Mouse (Mus musculus): Measurements from ENCODE around the gene Uvrag. TPM values are rescaled to one million over a fixed set of nuclear protein-coding genes. Genes with fewer than 3 reads are reported as not detected.

Uvrag gene
- polyA plus RNA-seq, 1 experiment from 2014 or later = 16.7 TPM

GRCm38 (mm10) chr7:99025265-99025664 lies 115.7 kb downstream of the Uvrag start:
- Histone ChIP-seq H3K4me1 (peaks cover 11% of the 10 kb centered on the region; the same call in 1 of the 2 replicates), H3K4me3 (no peak overlapping the region), H3K9ac (no peak overlapping the region), H3K4me2 (no peak overlapping the region), H3K36me3 (no peaks in the 10 kb centered on the region), H3K27me3 (no peaks in the 10 kb centered on the region), H3K9me3 (no peaks in the 10 kb centered on the region), H3K27ac (no peak overlapping the region)
- ATAC-seq (ENCODE audit: insufficient number of reproducible peaks, low FRiP score, low TSS enrichment, low read depth) = no peak
- 71% methylated on average over 7 of the region's 7 CpGs for WGBS

GRCm38 (mm10) chr7:99024791-99025190 lies 116.2 kb downstream of the Uvrag start:
- Histone ChIP-seq H3K9me3 (no peaks in the 10 kb centered on the region), H3K4me2 (no peak overlapping the region), H3K27ac (no peak overlapping the region), H3K4me1 (peaks cover 14% of the 10 kb centered on the region; the same call in 1 of the 2 replicates), H3K36me3 (no peaks in the 10 kb centered on the region), H3K27me3 (no peaks in the 10 kb centered on the region), H3K9ac (no peak overlapping the region), H3K4me3 (no peak overlapping the region)
- ATAC-seq (ENCODE audit: insufficient number of reproducible peaks, low FRiP score, low TSS enrichment, low read depth) = no peak
- WGBS = 70% methylated on average over 6 of the region's 6 CpGs

GRCm38 (mm10) chr7:99023931-99024330 lies 117.0 kb downstream of the Uvrag start:
- Histone ChIP-seq H3K4me2 (no peak overlapping the region), H3K9me3 (no peaks in the 10 kb centered on the region), H3K36me3 (no peaks in the 10 kb centered on the region), H3K4me1 (peaks cover 12% of the 10 kb centered on the region; the same call in 1 of the 2 replicates), H3K27me3 (no peaks in the 10 kb centered on the region), H3K9ac (no peak overlapping the region), H3K27ac (no peak overlapping the region), H3K4me3 (no peak overlapping the region)
- ATAC-seq (ENCODE audit: insufficient number of reproducible peaks, low FRiP score, low TSS enrichment, low read depth) = no peak
- WGBS = 84% methylated on average over 3 of the region's 3 CpGs

- WGBS = 50% methylated on average over 4 of the region's 4 CpGs
- H3K9ac ChIP-seq = no peak overlapping the region
Measured at GRCm38 (mm10) chr7:99021277-99021676, 119.7 kb downstream of the Uvrag start.

GRCm38 (mm10) chr7:99020353-99020752 lies 120.6 kb downstream of the Uvrag start:
- Histone ChIP-seq H3K4me3 (no peak overlapping the region), H3K4me1 (peaks cover 11% of the 10 kb centered on the region), H3K9ac (no peak overlapping the region), H3K27ac (no peak overlapping the region), H3K4me2 (no peak overlapping the region), H3K27me3 (no peaks in the 10 kb centered on the region), H3K36me3 (no peaks in the 10 kb centered on the region), H3K9me3 (no peaks in the 10 kb centered on the region)
- WGBS = 57% methylated on average over 4 of the region's 4 CpGs
- no peak for ATAC-seq (ENCODE audit: insufficient number of reproducible peaks, low FRiP score, low TSS enrichment, low read depth)

More at GRCm38 (mm10) chr7:99021277-99021676, 119.7 kb downstream of the Uvrag start:
- no peak overlapping the region for H3K4me3 ChIP-seq
- no peak for ATAC-seq (ENCODE audit: insufficient number of reproducible peaks, low FRiP score, low TSS enrichment, low read depth)
- 0 out of 2 replicates have a peak, but pooled peaks cover 5% of the 10 kb centered on the region for H3K4me1 ChIP-seq
- no peaks in the 10 kb centered on the region for H3K9me3 ChIP-seq
- H3K4me2 ChIP-seq = no peak overlapping the region
- H3K36me3 ChIP-seq = no peaks in the 10 kb centered on the region
- H3K27ac ChIP-seq = no peak overlapping the region
- H3K27me3 ChIP-seq = no peaks in the 10 kb centered on the region

GRCm38 (mm10) chr7:99017224-99017844 lies 123.6 kb downstream of the Uvrag start:
- Histone ChIP-seq H3K4me2 (no peak overlapping the region), H3K36me3 (no peaks in the 10 kb centered on the region), H3K4me1 (peaks cover 15% of the 10 kb centered on the region), H3K27ac (no peak overlapping the region), H3K9ac (no peak overlapping the region), H3K4me3 (no peak overlapping the region), H3K9me3 (no peaks in the 10 kb centered on the region), H3K27me3 (no peaks in the 10 kb centered on the region)
- no peak for ATAC-seq (ENCODE audit: insufficient number of reproducible peaks, low FRiP score, low TSS enrichment, low read depth)
- 76% methylated on average over 2 of the region's 2 CpGs for WGBS

GRCm38 (mm10) chr7:99015914-99016313 lies 125.0 kb downstream of the Uvrag start:
- WGBS = 47% methylated on average over 8 of the region's 8 CpGs

GRCm38 (mm10) chr7:99015419-99015818 lies 125.5 kb downstream of the Uvrag start:
- H3K9ac ChIP-seq = no peak overlapping the region
- H3K4me2 ChIP-seq = no peak overlapping the region
- no peak overlapping the region for H3K4me3 ChIP-seq
- no peaks in the 10 kb centered on the region for H3K9me3 ChIP-seq
- H3K4me1 ChIP-seq = peaks cover 14% of the 10 kb centered on the region
- H3K36me3 ChIP-seq = no peaks in the 10 kb centered on the region
- no peak for ATAC-seq (ENCODE audit: insufficient number of reproducible peaks, low FRiP score, low TSS enrichment, low read depth)
- no peak overlapping the region for H3K27ac ChIP-seq
- WGBS = 36% methylated on average over 17 of the region's 17 CpGs
- no peaks in the 10 kb centered on the region for H3K27me3 ChIP-seq

More at GRCm38 (mm10) chr7:99015914-99016313, 125.0 kb downstream of the Uvrag start:
- Histone ChIP-seq H3K4me1 (peaks cover 15% of the 10 kb centered on the region), H3K4me3 (no peak overlapping the region), H3K9ac (no peak overlapping the region), H3K36me3 (no peaks in the 10 kb centered on the region), H3K9me3 (no peaks in the 10 kb centered on the region), H3K27ac (no peak overlapping the region), H3K4me2 (no peak overlapping the region), H3K27me3 (no peaks in the 10 kb centered on the region)
- no peak for ATAC-seq (ENCODE audit: insufficient number of reproducible peaks, low FRiP score, low TSS enrichment, low read depth)

GRCm38 (mm10) chr7:99014620-99015019 lies 126.3 kb downstream of the Uvrag start:
- Histone ChIP-seq H3K27ac (no peak overlapping the region), H3K9ac (no peak overlapping the region), H3K27me3 (no peaks in the 10 kb centered on the region), H3K4me1 (peaks cover 10% of the 10 kb centered on the region), H3K9me3 (no peaks in the 10 kb centered on the region), H3K4me2 (no peak overlapping the region), H3K36me3 (no peaks in the 10 kb centered on the region), H3K4me3 (no peak overlapping the region)
- WGBS = 74% methylated on average over 4 of the region's 4 CpGs
- ATAC-seq (ENCODE audit: insufficient number of reproducible peaks, low FRiP score, low TSS enrichment, low read depth) = no peak

- Histone ChIP-seq H3K4me3 (no peak overlapping the region), H3K9ac (no peak overlapping the region), H3K27me3 (no peaks in the 10 kb centered on the region), H3K9me3 (no peaks in the 10 kb centered on the region), H3K36me3 (0 out of 2 replicates have a peak, but pooled peaks cover 3% of the 10 kb centered on the region), H3K27ac (no peak overlapping the region), H3K4me2 (no peak overlapping the region), H3K4me1 (0 out of 2 replicates have a peak, but pooled peaks cover 2% of the 10 kb centered on the region)
- WGBS = 48% methylated on average over 16 of the region's 16 CpGs
- ATAC-seq (ENCODE audit: insufficient number of reproducible peaks, low FRiP score, low TSS enrichment, low read depth) = no peak
Measured at GRCm38 (mm10) chr7:99007506-99008354, 133.2 kb downstream of the Uvrag start.

- WGBS = 73% methylated on average over 6 of the region's 6 CpGs
- no peaks in the 10 kb centered on the region for H3K9me3 ChIP-seq
- ATAC-seq (ENCODE audit: insufficient number of reproducible peaks, low FRiP score, low TSS enrichment, low read depth) = no peak
- no peak overlapping the region for H3K4me3 ChIP-seq
- no peaks in the 10 kb centered on the region for H3K27me3 ChIP-seq
- H3K9ac ChIP-seq = no peak overlapping the region
- no peak overlapping the region for H3K4me2 ChIP-seq
- 0 out of 2 replicates have a peak, but pooled peaks cover 3% of the 10 kb centered on the region for H3K36me3 ChIP-seq
- 0 out of 2 replicates have a peak, but pooled peaks cover 2% of the 10 kb centered on the region for H3K4me1 ChIP-seq
- no peak overlapping the region for H3K27ac ChIP-seq
Measured at GRCm38 (mm10) chr7:99003231-99003630, 137.7 kb downstream of the Uvrag start.

- Histone ChIP-seq H3K9me3 (no peaks in the 10 kb centered on the region), H3K9ac (no peak overlapping the region), H3K27me3 (no peaks in the 10 kb centered on the region), H3K36me3 (no peaks in the 10 kb centered on the region), H3K4me3 (no peak overlapping the region), H3K4me2 (no peak overlapping the region), H3K27ac (no peak overlapping the region), H3K4me1 (peaks cover 9% of the 10 kb centered on the region)
- ATAC-seq (ENCODE audit: insufficient number of reproducible peaks, low FRiP score, low TSS enrichment, low read depth) = no peak
Measured at GRCm38 (mm10) chr7:98998722-98999121, 142.2 kb downstream of the Uvrag start.

All from limb, embryonic 15.5 days (tissue).